Mouse (Mus musculus): ENCODE data around the gene Mertk. TPM values are rescaled to one million over a fixed set of nuclear protein-coding genes. Genes with fewer than 3 reads are reported as not detected.

Mertk gene
- polyA plus RNA-seq, 1 experiment from 2014 or later = 5.4 TPM

GRCm38 (mm10) chr2:128727552-128727951 lies 28.8 kb downstream of the Mertk start:
- Histone ChIP-seq H3K27ac (ENCODE audit: low read length) (no peak overlapping the region), H3K4me3 (ENCODE audit: low read depth, low read length) (no peak overlapping the region), H3K9ac (replicated peaks; ENCODE audit: low read depth, low read length) (no peak overlapping the region), H3K36me3 (ENCODE audit: control insufficient read depth, insufficient read depth, low read length) (no peaks in the 10 kb centered on the region), H3K4me2 (replicated peaks; ENCODE audit: low read depth, low read length) (no peak overlapping the region), H3K4me1 (ENCODE audit: control insufficient read depth, insufficient read depth, low read length) (no peaks in the 10 kb centered on the region), H3K27me3 (ENCODE audit: control insufficient read depth, insufficient read depth, low read length) (no peaks in the 10 kb centered on the region), H3K9me3 (ENCODE audit: control insufficient read depth, low read depth, low read length) (no peaks in the 10 kb centered on the region)
- WGBS = 53% methylated on average over 3 of the region's 3 CpGs
- ATAC-seq (ENCODE audit: insufficient number of reproducible peaks, insufficient read depth, low FRiP score, low read depth) = no peak

DNA sequence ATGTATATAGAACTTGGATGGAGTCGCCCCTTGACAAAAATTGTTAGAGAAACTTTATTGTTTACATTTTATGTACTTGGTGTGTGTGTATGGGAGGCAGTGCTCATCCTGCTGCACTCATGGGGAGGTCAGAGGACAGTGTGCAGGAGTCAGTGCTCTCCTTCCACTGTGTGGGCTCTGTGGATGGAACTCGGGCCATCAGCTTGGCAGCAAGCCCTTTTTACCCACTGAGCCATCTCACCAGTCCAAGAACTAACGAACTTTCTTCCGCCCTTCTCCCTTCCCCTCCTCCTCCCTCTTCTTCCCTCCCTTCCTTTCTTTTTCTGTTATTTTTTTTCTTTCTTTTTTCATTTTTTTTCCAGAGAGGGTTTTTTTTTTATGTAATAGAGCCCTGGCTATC lies 29.3 kb downstream of the Mertk start:
- Histone ChIP-seq H3K36me3 (ENCODE audit: control insufficient read depth, insufficient read depth, low read length) (no peaks in the 10 kb centered on the region), H3K4me3 (ENCODE audit: low read depth, low read length) (no peak overlapping the region), H3K9ac (replicated peaks; ENCODE audit: low read depth, low read length) (no peak overlapping the region), H3K4me2 (replicated peaks; ENCODE audit: low read depth, low read length) (no peak overlapping the region), H3K27ac (ENCODE audit: low read length) (no peak overlapping the region), H3K4me1 (ENCODE audit: control insufficient read depth, insufficient read depth, low read length) (no peaks in the 10 kb centered on the region), H3K9me3 (ENCODE audit: control insufficient read depth, low read depth, low read length) (no peaks in the 10 kb centered on the region), H3K27me3 (ENCODE audit: control insufficient read depth, insufficient read depth, low read length) (no peaks in the 10 kb centered on the region)
- 76% methylated on average over 4 of the region's 4 CpGs for WGBS
- no peak for ATAC-seq (ENCODE audit: insufficient number of reproducible peaks, insufficient read depth, low FRiP score, low read depth)

- H3K4me2 ChIP-seq (replicated peaks; ENCODE audit: low read depth, low read length) = no peak overlapping the region
- ATAC-seq (ENCODE audit: insufficient number of reproducible peaks, insufficient read depth, low FRiP score, low read depth) = no peak
- no peaks in the 10 kb centered on the region for H3K27me3 ChIP-seq (ENCODE audit: control insufficient read depth, insufficient read depth, low read length)
- H3K9me3 ChIP-seq (ENCODE audit: control insufficient read depth, low read depth, low read length) = no peaks in the 10 kb centered on the region
- no peak overlapping the region for H3K9ac ChIP-seq (replicated peaks; ENCODE audit: low read depth, low read length)
- no peaks in the 10 kb centered on the region for H3K4me1 ChIP-seq (ENCODE audit: control insufficient read depth, insufficient read depth, low read length)
- H3K27ac ChIP-seq (ENCODE audit: low read length) = no peak overlapping the region
- no peak overlapping the region for H3K4me3 ChIP-seq (ENCODE audit: low read depth, low read length)
- WGBS = 63% methylated on average over 7 of the region's 7 CpGs
- no peaks in the 10 kb centered on the region for H3K36me3 ChIP-seq (ENCODE audit: control insufficient read depth, insufficient read depth, low read length)
Observed at GRCm38 (mm10) chr2:128729141-128729540, 30.4 kb downstream of the Mertk start.

DNA sequence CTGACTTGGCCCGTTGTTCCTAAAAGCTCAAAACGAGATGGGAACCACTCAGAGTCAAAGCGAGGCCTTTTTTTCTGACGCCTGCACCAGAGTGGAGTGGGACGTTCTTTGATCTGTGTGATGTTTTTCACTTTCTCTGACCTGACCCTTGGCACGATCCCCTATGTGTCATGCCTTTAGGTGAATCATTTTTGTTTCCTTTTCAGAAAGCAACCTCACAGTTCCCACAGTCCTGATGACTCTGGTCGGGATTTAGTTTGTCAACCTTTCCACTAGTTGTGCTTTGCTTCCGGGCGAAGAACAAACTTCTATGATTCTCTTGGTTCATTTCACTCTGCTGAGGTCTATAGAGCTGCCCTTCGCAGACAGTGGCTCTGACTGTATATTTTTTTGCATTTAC lies 32.8 kb downstream of the Mertk start:
- Histone ChIP-seq H3K36me3 (ENCODE audit: control insufficient read depth, insufficient read depth, low read length) (no peaks in the 10 kb centered on the region), H3K4me2 (replicated peaks; ENCODE audit: low read depth, low read length) (no peak overlapping the region), H3K27ac (ENCODE audit: low read length) (no peak overlapping the region), H3K9ac (replicated peaks; ENCODE audit: low read depth, low read length) (no peak overlapping the region), H3K4me1 (ENCODE audit: control insufficient read depth, insufficient read depth, low read length) (0 out of 2 replicates have a peak, but pooled peaks cover 3% of the 10 kb centered on the region), H3K27me3 (ENCODE audit: control insufficient read depth, insufficient read depth, low read length) (no peaks in the 10 kb centered on the region), H3K4me3 (ENCODE audit: low read depth, low read length) (no peak overlapping the region), H3K9me3 (ENCODE audit: control insufficient read depth, low read depth, low read length) (no peaks in the 10 kb centered on the region)
- no peak for ATAC-seq (ENCODE audit: insufficient number of reproducible peaks, insufficient read depth, low FRiP score, low read depth)
- 63% methylated on average over 10 of the region's 10 CpGs for WGBS

- ATAC-seq (ENCODE audit: insufficient number of reproducible peaks, insufficient read depth, low FRiP score, low read depth) = no peak
- Histone ChIP-seq H3K36me3 (ENCODE audit: control insufficient read depth, insufficient read depth, low read length) (no peaks in the 10 kb centered on the region), H3K4me3 (ENCODE audit: low read depth, low read length) (no peak overlapping the region), H3K27me3 (ENCODE audit: control insufficient read depth, insufficient read depth, low read length) (no peaks in the 10 kb centered on the region), H3K27ac (ENCODE audit: low read length) (no peak overlapping the region), H3K4me2 (replicated peaks; ENCODE audit: low read depth, low read length) (no peak overlapping the region), H3K9me3 (ENCODE audit: control insufficient read depth, low read depth, low read length) (no peaks in the 10 kb centered on the region), H3K9ac (replicated peaks; ENCODE audit: low read depth, low read length) (no peak overlapping the region), H3K4me1 (ENCODE audit: control insufficient read depth, insufficient read depth, low read length) (0 out of 2 replicates have a peak, but pooled peaks cover 3% of the 10 kb centered on the region)
- 83% methylated on average over 1 of the region's 1 CpGs for WGBS
Observed at GRCm38 (mm10) chr2:128731951-128732350, 33.2 kb downstream of the Mertk start.

DNA sequence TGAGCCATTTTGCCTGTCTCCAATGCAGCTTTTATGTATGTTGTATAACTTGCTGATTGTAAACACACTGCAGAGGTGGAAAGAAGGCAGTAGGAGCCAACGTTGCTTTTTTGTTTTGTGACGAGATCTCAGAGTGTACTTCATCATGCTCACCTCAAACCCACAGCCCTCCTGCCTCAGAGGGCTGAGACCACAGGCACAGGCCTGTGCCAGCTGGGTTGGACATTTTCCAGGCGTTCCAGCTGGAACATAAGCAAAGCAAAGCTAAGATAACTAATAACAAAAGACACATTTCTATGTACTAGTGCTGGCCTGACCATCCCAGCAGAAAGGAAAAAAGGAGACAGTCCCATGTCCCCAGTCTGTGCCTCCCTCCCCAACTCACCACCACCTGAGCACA lies 36.3 kb downstream of the Mertk start:
- H3K9ac ChIP-seq (replicated peaks; ENCODE audit: low read depth, low read length) = no peak overlapping the region
- 0 out of 2 replicates have a peak, but pooled peaks cover 3% of the 10 kb centered on the region for H3K4me1 ChIP-seq (ENCODE audit: control insufficient read depth, insufficient read depth, low read length)
- 40% methylated on average over 3 of the region's 3 CpGs for WGBS
- H3K4me2 ChIP-seq (replicated peaks; ENCODE audit: low read depth, low read length) = no peak overlapping the region
- no peak for ATAC-seq (ENCODE audit: insufficient number of reproducible peaks, insufficient read depth, low FRiP score, low read depth)
- no peak overlapping the region for H3K4me3 ChIP-seq (ENCODE audit: low read depth, low read length)
- no peaks in the 10 kb centered on the region for H3K27me3 ChIP-seq (ENCODE audit: control insufficient read depth, insufficient read depth, low read length)
- H3K36me3 ChIP-seq (ENCODE audit: control insufficient read depth, insufficient read depth, low read length) = no peaks in the 10 kb centered on the region
- H3K27ac ChIP-seq (ENCODE audit: low read length) = no peak overlapping the region
- no peaks in the 10 kb centered on the region for H3K9me3 ChIP-seq (ENCODE audit: control insufficient read depth, low read depth, low read length)

DNA sequence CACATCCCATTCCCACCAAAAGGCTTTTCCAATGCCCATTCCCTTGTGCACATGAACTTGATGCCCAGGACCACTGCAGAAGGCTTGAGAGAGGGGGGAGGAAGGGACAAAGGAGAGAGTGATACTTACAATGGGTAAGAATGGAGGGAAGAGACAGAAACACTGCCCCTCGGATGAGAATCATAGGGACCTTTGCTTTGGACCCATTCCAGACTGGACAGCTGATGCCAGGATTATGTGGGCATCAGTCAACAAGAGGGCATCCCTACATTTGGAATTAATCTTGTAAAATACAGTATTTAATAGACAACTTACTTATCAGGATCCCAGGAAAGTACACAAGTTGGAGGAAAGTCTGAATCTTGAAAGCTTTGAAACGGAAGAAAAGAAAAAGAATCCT lies 38.3 kb downstream of the Mertk start:
- WGBS = 79% methylated on average over 2 of the region's 2 CpGs
- no peaks in the 10 kb centered on the region for H3K36me3 ChIP-seq (ENCODE audit: control insufficient read depth, insufficient read depth, low read length)
- no peak overlapping the region for H3K27ac ChIP-seq (ENCODE audit: low read length)
- H3K27me3 ChIP-seq (ENCODE audit: control insufficient read depth, insufficient read depth, low read length) = no peaks in the 10 kb centered on the region
- no peak overlapping the region for H3K4me2 ChIP-seq (replicated peaks; ENCODE audit: low read depth, low read length)
- H3K9me3 ChIP-seq (ENCODE audit: control insufficient read depth, low read depth, low read length) = no peaks in the 10 kb centered on the region
- H3K4me3 ChIP-seq (ENCODE audit: low read depth, low read length) = no peak overlapping the region
- H3K4me1 ChIP-seq (ENCODE audit: control insufficient read depth, insufficient read depth, low read length) = 0 out of 2 replicates have a peak, but pooled peaks cover 3% of the 10 kb centered on the region
- H3K9ac ChIP-seq (replicated peaks; ENCODE audit: low read depth, low read length) = no peak overlapping the region
- no peak for ATAC-seq (ENCODE audit: insufficient number of reproducible peaks, insufficient read depth, low FRiP score, low read depth)

- no peaks in the 10 kb centered on the region for H3K27me3 ChIP-seq (ENCODE audit: control insufficient read depth, insufficient read depth, low read length)
- 89% methylated on average over 4 of the region's 4 CpGs for WGBS
- H3K36me3 ChIP-seq (ENCODE audit: control insufficient read depth, insufficient read depth, low read length) = no peaks in the 10 kb centered on the region
Observed at GRCm38 (mm10) chr2:128737796-128738195, 39.0 kb downstream of the Mertk start.

DNA sequence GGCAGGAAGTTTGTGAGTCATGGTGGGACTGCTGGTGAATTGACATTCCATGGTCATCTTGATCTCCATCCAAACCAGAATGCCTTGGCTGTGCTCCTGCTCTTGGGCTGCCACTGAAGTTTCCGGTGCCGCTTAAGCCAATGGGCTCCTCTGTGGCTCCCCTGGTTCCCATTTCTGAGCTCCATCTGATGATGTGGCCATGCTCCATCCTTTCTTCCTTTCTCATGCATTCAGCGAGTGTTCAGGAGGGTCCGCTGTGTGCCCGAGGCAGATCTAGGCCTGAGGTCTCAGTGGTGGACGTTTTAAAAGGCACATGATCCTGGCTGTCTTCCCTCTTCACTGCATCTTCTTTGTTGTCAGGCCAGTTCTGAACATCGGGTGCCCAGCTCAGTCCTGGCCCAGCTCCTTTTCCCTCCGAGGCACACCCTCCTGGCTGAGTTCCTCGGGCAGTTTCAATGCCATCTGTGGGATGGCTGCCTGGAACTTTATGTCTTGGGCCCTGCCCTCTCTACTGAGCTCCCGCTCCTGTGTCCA lies 40.0 kb downstream of the Mertk start:
- ATAC-seq (ENCODE audit: insufficient number of reproducible peaks, insufficient read depth, low FRiP score, low read depth) = no peak
- no peaks in the 10 kb centered on the region for H3K27me3 ChIP-seq (ENCODE audit: control insufficient read depth, insufficient read depth, low read length)
- H3K4me1 ChIP-seq (ENCODE audit: control insufficient read depth, insufficient read depth, low read length) = 0 out of 2 replicates have a peak, but pooled peaks cover 3% of the 10 kb centered on the region
- H3K9me3 ChIP-seq (ENCODE audit: control insufficient read depth, low read depth, low read length) = no peaks in the 10 kb centered on the region
- no peak overlapping the region for H3K4me2 ChIP-seq (replicated peaks; ENCODE audit: low read depth, low read length)
- H3K4me3 ChIP-seq (ENCODE audit: low read depth, low read length) = no peak overlapping the region
- no peak overlapping the region for H3K27ac ChIP-seq (ENCODE audit: low read length)
- no peaks in the 10 kb centered on the region for H3K36me3 ChIP-seq (ENCODE audit: control insufficient read depth, insufficient read depth, low read length)
- H3K9ac ChIP-seq (replicated peaks; ENCODE audit: low read depth, low read length) = no peak overlapping the region
- 90% methylated on average over 10 of the region's 10 CpGs for whole genome bisulfite sequencing

More at GRCm38 (mm10) chr2:128737796-128738195, 39.0 kb downstream of the Mertk start:
- Histone ChIP-seq H3K4me2 (replicated peaks; ENCODE audit: low read depth, low read length) (no peak overlapping the region), H3K9ac (replicated peaks; ENCODE audit: low read depth, low read length) (no peak overlapping the region), H3K9me3 (ENCODE audit: control insufficient read depth, low read depth, low read length) (no peaks in the 10 kb centered on the region), H3K4me1 (ENCODE audit: control insufficient read depth, insufficient read depth, low read length) (0 out of 2 replicates have a peak, but pooled peaks cover 3% of the 10 kb centered on the region), H3K27ac (ENCODE audit: low read length) (no peak overlapping the region), H3K4me3 (ENCODE audit: low read depth, low read length) (no peak overlapping the region)
- ATAC-seq (ENCODE audit: insufficient number of reproducible peaks, insufficient read depth, low FRiP score, low read depth) = no peak
